Mouse (Mus musculus) E14TG2a.4 (cell line): ENCODE results near the gene 1110051M20Rik.

Experiments
- CTCF ChIP-seq: conservative IDR thresholded peaks from 2 replicates; pipeline ENCODE4 v1.5.1; 2014; ENCODE audit warnings: low read length
- NANOG ChIP-seq: IDR thresholded peaks from 2 replicates; pipeline ENCODE4 v1.6.1; 2014; ENCODE audit warnings: borderline replicate concordance, low read length, mixed read lengths
- POU5F1 ChIP-seq: IDR thresholded peaks from 2 replicates; pipeline ENCODE4 v1.6.1; 2014; ENCODE audit warnings: low read length, borderline replicate concordance

- TF ChIP-seq CTCF (no peak), NANOG (no peak), POU5F1 (no peak)
These were observed 20.3 kb downstream of the 1110051M20Rik start for GRCm38 (mm10) chr2:91424061-91424720.
